Mouse (Mus musculus) lung, embryonic 15.5 days (tissue): Measurements from ENCODE around the gene Hrc. TPM values are rescaled to one million over a fixed set of nuclear protein-coding genes. Genes with fewer than 3 reads are reported as not detected.
A peak's percentile ranks its signal among the peaks of the same experiment; 100 is the strongest.

ENCODE experiments used
- ATAC-seq: fragments of 200-750 bp; cut with Nextera tagmentation; 2 replicates; pipeline ENCODE4 v1.8.0; 2017; ENCODE audit warnings: moderate number of reproducible peaks, borderline replicate concordance; ENCODE audit not compliant: low FRiP score, low TSS enrichment; ENCODE audit errors: extremely low read depth
- H3K27ac ChIP-seq: fragments of 300-500 bp; sonication (generic); 2 replicates; pipeline ENCODE4 v1.5.1; 2015; ENCODE audit warnings: moderate library complexity, mild to moderate bottlenecking, inconsistent platforms
- H3K27me3 ChIP-seq: fragments of 300-500 bp; sonication (generic); 2 replicates; pipeline ENCODE4 v1.6.1; 2015; ENCODE audit warnings: inconsistent platforms
- H3K36me3 ChIP-seq: fragments of 300-500 bp; sonication (generic); 2 replicates; pipeline ENCODE4 v1.6.1; 2015; ENCODE audit warnings: inconsistent platforms
- H3K4me1 ChIP-seq: fragments of 300-500 bp; sonication (generic); 2 replicates; pipeline ENCODE4 v1.6.1; 2015; ENCODE audit warnings: inconsistent platforms
- H3K4me2 ChIP-seq: fragments of 300-500 bp; sonication (generic); 2 replicates; pipeline ENCODE4 v1.6.1; 2015; ENCODE audit warnings: inconsistent platforms, mild to moderate bottlenecking, moderate library complexity
- H3K4me3 ChIP-seq: fragments of 300-500 bp; sonication (generic); 2 replicates; pipeline ENCODE4 v1.5.1; 2015; ENCODE audit warnings: mild to moderate bottlenecking, inconsistent platforms
- H3K9ac ChIP-seq: fragments of 300-500 bp; sonication (generic); 2 replicates; pipeline ENCODE4 v1.6.1; 2015; ENCODE audit warnings: inconsistent platforms
- H3K9me3 ChIP-seq: fragments of 300-500 bp; sonication (generic); 2 replicates; pipeline ENCODE4 v1.6.1; 2016; ENCODE audit warnings: inconsistent platforms
- WGBS: fragments of 180-500 bp; shearing (Covaris S2); methylation state at CpG from one replicate; pipeline ENCODE4 v1.1.7; 2015; 5-methylcytosine and 5-hydroxymethylcytosine counted together
- polyA plus RNA-seq: library from polyadenylated mRNA; unstranded; fragments of >200 nt; fragmentation: Nextera tagmentation; extraction: Ambion mirVana; gene quantifications from 2 replicates; pipeline ENCODE4 v1.2.1, GENCODE M21; 2015

Gene Hrc
- 1.7 and 2.3 TPM in 2 replicates for polyA plus RNA-seq

DNA sequence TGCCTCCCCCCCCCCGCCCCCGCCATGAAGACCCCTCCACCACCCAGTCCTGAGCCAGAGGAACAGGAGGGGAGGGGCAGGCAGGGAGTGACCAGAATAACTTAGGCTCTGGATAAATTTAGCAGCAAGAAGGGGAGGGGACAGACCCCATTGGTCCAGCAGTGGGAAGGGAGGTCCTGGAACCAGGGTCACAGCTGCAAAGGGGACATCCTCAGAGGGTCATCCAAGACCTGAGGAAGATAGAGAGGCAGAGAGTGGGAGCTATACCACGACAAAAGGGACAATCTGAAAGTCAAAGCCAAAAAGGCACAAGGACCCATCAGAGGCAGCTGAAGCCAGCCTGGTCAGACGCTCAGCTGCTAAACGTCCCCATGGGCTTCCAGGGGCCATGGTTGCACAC, at the start of gene Hrc:
TSS of gene Hrc (plus strand) at position 235 of the 400 bp plus-strand sequence.
- Histone ChIP-seq H3K27ac (peak within 1 kb of the TSS; percentile 94; the same call in 1 of the 2 replicates), H3K9ac (no peak within 1 kb of the TSS), H3K36me3 (no peaks in the 10 kb centered on the region), H3K4me1 (peaks cover 55% of the 10 kb centered on the region), H3K9me3 (no peaks in the 10 kb centered on the region), H3K27me3 (no peaks in the 10 kb centered on the region), H3K4me3 (no peak within 1 kb of the TSS), H3K4me2 (peak within 1 kb of the TSS; percentile 85; the same call in 1 of the 2 replicates)
- ATAC-seq, result no peak
- WGBS, result 24% methylated on average over 5 of the region's 5 CpGs

DNA sequence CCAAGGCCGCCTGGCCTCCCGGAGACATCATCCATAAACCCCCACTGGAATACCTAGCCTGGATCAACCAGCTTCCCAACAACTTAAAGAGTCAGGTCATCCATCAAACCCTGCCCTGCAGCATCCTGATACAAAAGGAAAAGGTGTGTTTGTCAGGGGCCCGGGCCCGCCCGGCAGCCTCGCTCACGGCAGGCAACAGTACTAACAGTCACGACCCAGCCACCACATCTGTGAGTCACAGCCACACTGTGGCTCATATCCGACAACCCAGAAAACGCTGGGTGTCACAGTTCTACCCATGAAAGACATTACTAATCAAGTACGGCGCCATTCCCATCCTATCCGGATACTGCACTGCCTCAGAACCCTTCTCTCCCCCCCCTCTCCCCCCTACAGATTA, 48.6 kb upstream of the Hrc start:
- no peaks in the 10 kb centered on the region for H3K27me3 ChIP-seq
- no peak overlapping the region for H3K9ac ChIP-seq
- 66% methylated on average over 13 of the region's 13 CpGs for WGBS
- no peak overlapping the region for H3K4me3 ChIP-seq
- no peak for ATAC-seq
- no peaks in the 10 kb centered on the region for H3K9me3 ChIP-seq
- no peak overlapping the region for H3K27ac ChIP-seq
- no peak overlapping the region for H3K4me2 ChIP-seq
- H3K36me3 ChIP-seq, result no peaks in the 10 kb centered on the region
- no peaks in the 10 kb centered on the region for H3K4me1 ChIP-seq

DNA sequence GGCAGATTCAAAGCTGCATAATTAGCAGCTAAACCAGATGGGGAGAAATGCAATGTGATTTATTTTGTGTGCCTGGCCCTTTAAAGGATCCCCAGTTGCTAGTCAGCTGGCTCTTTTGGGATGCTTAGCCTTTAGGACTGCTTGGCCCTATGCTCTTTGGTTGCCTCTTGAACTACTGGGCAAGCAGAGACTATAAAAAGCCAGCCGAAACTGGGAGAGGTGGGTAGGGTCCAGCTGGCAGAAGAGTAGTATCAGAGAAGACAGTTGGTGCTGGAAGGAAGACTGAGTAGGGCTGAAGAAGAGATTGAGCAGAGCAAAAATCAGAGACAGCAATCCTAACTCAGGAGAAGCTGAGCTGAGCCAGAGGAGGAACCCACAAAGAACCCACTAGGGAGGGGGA, 38.5 kb upstream of the Hrc start:
- H3K27me3 ChIP-seq, result no peaks in the 10 kb centered on the region
- WGBS, result 77% methylated on average over 1 of the region's 1 CpGs
- no peak overlapping the region for H3K4me3 ChIP-seq
- H3K4me2 ChIP-seq, result no peak overlapping the region
- no peak overlapping the region for H3K27ac ChIP-seq
- H3K9ac ChIP-seq, result no peak overlapping the region
- no peaks in the 10 kb centered on the region for H3K9me3 ChIP-seq
- no peaks in the 10 kb centered on the region for H3K36me3 ChIP-seq
- H3K4me1 ChIP-seq, result peaks cover 5% of the 10 kb centered on the region; the same call in 1 of the 2 replicates
- no peak for ATAC-seq

DNA sequence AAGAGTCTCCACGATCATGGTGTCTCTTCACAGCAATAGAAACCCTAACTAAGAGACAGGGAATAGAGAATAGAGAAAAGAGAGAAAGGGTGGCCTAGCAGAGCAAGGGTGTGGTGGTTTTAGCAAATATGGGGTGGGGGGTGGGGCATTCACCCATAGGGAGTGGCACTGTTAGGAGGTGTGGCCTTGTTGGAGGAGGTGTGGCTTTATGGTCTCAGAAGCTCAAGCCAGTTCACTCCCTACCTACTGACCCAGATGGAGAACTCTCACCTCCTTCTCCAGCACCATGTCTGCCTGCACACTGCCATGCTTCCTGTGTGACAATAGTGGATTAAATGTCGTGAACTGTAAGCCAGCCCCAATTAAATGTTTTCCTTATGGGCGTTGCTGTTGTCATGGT, 37.5 kb upstream of the Hrc start:
- Histone ChIP-seq H3K4me3 (no peak overlapping the region), H3K27me3 (no peaks in the 10 kb centered on the region), H3K36me3 (no peaks in the 10 kb centered on the region), H3K4me2 (no peak overlapping the region), H3K9ac (no peak overlapping the region), H3K27ac (no peak overlapping the region), H3K4me1 (peaks cover 5% of the 10 kb centered on the region; the same call in 1 of the 2 replicates), H3K9me3 (no peaks in the 10 kb centered on the region)
- ATAC-seq, result no peak
- WGBS, result 56% methylated on average over 3 of the region's 3 CpGs

DNA sequence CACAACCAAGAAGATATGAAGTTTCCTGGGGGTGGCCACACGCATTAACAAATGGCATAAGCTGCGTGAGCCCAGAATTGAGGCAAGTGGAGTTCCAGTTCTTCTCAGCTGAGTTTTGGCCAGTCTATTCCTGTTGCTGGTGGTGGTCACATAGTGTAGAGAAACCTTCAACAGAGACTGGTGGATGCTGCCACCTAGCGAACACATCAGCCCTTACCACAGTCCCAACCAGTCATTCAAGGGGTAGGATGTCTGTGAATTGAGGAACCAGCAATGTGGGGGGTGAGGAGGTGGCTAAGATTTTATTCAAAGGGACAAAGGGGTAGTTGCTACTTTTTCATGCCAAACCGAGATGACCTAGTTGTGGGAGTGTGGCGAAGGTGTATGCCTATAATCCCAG, 35.3 kb upstream of the Hrc start:
- no peak overlapping the region for H3K27ac ChIP-seq
- peaks cover 8% of the 10 kb centered on the region; the same call in 1 of the 2 replicates for H3K4me1 ChIP-seq
- 11% methylated on average over 5 of the region's 5 CpGs for WGBS
- peak; percentile 85; the same call in 1 of the 2 replicates for ATAC-seq
- no peak overlapping the region for H3K4me3 ChIP-seq
- H3K9ac ChIP-seq, result no peak overlapping the region
- H3K36me3 ChIP-seq, result no peaks in the 10 kb centered on the region
- no peaks in the 10 kb centered on the region for H3K27me3 ChIP-seq
- H3K9me3 ChIP-seq, result no peaks in the 10 kb centered on the region
- no peak overlapping the region for H3K4me2 ChIP-seq

DNA sequence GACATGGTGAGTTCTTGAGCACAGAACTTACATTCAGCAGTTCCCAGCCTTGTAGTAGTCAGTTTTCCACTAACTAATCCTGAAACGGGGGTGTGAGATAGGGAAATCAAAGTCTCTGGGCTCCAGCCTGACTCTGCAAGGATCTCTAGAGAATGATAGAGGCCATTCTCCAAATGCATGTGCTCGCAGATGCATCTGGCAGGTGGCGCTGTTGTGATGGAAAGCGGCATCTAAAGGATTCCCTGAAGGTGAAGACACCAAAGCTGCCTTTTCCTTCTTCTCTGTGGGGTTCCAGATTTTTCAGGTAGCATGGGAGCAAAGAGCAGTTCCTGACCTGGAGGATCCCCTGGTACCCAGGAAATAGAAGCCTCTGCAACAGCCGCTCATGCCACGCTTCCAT, 34.8 kb upstream of the Hrc start:
- Histone ChIP-seq H3K27me3 (no peaks in the 10 kb centered on the region), H3K9me3 (no peaks in the 10 kb centered on the region), H3K4me2 (no peak overlapping the region), H3K36me3 (no peaks in the 10 kb centered on the region), H3K9ac (no peak overlapping the region), H3K4me3 (no peak overlapping the region), H3K4me1 (peaks cover 13% of the 10 kb centered on the region), H3K27ac (no peak overlapping the region)
- WGBS, result 14% methylated on average over 6 of the region's 6 CpGs
- ATAC-seq, result no peak

DNA sequence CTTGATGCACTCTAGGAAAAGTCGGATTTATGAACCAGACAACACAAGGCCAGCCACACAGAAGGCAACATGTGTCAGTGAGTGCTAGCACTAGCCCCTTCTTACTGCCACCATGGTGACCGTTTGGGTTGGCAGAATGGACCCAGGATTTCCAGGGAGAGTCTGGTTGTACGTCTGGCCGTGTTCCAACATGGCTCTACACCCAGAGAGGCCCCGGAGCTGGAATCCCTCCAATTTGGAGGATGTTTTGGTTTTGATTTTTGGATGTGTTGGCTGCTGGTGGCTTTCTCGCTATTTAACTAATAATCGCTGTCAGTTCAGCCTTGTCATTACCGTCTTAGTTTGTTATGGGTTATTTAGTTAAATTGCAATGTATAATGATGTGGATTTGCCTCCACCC, 32.5 kb upstream of the Hrc start:
- Histone ChIP-seq H3K4me1 (peaks cover 16% of the 10 kb centered on the region), H3K27me3 (no peaks in the 10 kb centered on the region)

DNA sequence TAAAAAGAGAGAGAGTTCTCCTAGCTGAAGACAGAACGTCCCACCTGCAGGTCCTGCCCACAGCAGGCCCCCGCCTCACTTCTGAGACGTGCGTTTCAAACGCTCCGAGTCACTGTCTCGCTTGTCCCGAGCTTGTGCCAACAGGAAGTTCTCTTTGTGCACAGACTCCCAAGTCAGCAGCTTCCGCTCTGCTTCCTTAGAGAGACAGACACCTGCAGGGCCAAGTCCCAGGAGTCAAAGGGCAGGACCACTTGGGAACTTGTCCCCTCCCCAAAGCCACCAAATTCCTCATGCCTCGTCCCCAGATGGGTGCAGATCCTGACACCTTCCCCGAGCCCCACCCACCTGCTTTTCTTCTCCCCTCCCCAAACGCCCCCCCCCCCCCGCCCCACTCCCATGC, 30.2 kb upstream of the Hrc start:
- Histone ChIP-seq H3K4me2 (peak overlapping the region; percentile 39), H3K4me1 (peaks cover 15% of the 10 kb centered on the region), H3K27me3 (no peaks in the 10 kb centered on the region), H3K4me3 (no peak overlapping the region), H3K9ac (no peak overlapping the region), H3K36me3 (no peaks in the 10 kb centered on the region), H3K27ac (no peak overlapping the region), H3K9me3 (no peaks in the 10 kb centered on the region)
- 22% methylated on average over 12 of the region's 13 CpGs for WGBS
- ATAC-seq, result no peak; the same call in 1 of the 2 replicates

More for the DNA sequence above, 32.5 kb upstream of the Hrc start:
- no peak for ATAC-seq
- WGBS, result 44% methylated on average over 8 of the region's 8 CpGs
- H3K9ac ChIP-seq, result no peak overlapping the region
- no peak overlapping the region for H3K4me2 ChIP-seq
- H3K27ac ChIP-seq, result no peak overlapping the region
- H3K4me3 ChIP-seq, result no peak overlapping the region
- no peaks in the 10 kb centered on the region for H3K9me3 ChIP-seq
- H3K36me3 ChIP-seq, result no peaks in the 10 kb centered on the region

DNA sequence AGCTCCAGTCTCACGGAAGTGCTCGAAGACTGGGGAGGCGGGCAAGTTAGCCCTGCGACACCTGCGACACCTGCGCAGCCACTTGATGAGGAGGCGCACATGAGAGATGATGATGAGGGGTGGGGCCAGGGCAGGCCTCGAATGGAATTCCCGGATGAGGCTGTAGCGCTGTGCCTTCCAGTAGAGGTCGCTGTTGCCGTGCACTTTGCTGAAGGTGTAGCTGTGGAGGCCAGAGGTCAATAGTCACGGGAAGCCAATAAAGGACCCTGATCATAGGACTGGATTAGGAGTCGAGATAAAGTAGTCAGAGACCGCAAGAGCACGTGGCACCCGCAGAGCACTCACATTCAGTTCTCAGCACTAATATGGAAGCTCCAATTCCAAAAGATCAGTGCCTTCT, 29.8 kb upstream of the Hrc start:
- Histone ChIP-seq H3K4me1 (peaks cover 11% of the 10 kb centered on the region), H3K36me3 (no peaks in the 10 kb centered on the region), H3K4me2 (peak overlapping the region; percentile 39), H3K9me3 (no peaks in the 10 kb centered on the region), H3K27me3 (no peaks in the 10 kb centered on the region), H3K9ac (no peak overlapping the region), H3K4me3 (no peak overlapping the region), H3K27ac (no peak overlapping the region)
- WGBS, result 11% methylated on average over 17 of the region's 17 CpGs
- peak; percentile 61 for ATAC-seq

DNA sequence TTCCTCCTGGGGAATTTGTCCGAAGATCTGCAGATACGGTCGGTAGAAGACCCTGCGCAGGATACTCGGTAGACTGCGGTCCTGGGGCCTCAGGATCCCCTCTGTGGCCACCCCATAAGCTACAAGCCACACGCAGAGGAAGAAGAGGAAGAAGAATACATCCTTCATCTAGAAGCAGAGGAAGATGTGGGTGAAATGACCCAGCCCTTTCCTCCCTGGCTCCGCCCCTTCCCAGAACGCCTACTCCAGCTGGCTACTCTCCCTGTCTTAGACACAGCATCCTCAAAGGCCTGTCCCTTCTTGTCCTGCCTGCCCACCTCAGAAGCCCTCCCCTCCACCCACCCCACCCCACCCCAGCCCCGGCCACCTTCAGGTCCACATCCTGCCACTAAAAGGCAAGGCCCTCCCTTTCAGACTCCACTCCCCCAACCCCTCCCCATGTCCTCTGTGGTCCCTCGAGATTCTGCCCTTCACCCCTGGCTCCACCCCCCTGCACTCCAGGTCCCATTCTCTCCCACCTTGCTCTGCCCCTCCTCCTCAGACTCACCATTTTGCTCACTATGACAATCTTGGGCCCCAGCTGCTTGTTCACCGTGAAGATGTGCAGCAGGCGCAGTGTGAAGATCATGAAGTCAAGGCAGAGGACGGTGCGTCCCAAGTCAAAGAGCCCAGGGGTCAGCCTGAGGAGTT, 26.4 kb upstream of the Hrc start:
- ATAC-seq, result no peak
- Histone ChIP-seq H3K4me3 (no peak overlapping the region), H3K9ac (no peak overlapping the region), H3K4me1 (peaks cover 17% of the 10 kb centered on the region), H3K27ac (no peak overlapping the region), H3K4me2 (no peak overlapping the region), H3K27me3 (no peaks in the 10 kb centered on the region), H3K36me3 (no peaks in the 10 kb centered on the region), H3K9me3 (no peaks in the 10 kb centered on the region)
- WGBS, result 71% methylated on average over 15 of the region's 15 CpGs

DNA sequence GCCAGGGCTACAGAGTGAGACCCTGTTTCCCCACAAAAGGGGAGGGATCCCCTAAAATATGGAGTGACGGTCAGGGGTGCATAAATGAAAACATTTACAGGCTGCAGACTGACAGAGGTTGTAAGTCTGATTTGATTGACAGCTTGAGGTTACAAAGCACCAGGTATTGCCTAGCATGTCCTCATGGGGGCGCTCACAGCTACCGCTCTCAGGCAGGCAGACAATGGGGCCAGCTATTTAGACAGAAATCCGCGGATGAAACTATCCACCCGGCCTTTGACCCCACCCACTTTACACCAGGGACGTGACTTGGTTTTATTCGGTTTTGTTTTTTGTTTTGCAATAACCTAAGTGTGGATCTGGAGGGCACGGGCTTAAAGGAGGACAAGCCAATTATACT, 25.6 kb upstream of the Hrc start:
- H3K9me3 ChIP-seq, result no peaks in the 10 kb centered on the region
- ATAC-seq, result no peak
- WGBS, result 21% methylated on average over 9 of the region's 9 CpGs

DNA sequence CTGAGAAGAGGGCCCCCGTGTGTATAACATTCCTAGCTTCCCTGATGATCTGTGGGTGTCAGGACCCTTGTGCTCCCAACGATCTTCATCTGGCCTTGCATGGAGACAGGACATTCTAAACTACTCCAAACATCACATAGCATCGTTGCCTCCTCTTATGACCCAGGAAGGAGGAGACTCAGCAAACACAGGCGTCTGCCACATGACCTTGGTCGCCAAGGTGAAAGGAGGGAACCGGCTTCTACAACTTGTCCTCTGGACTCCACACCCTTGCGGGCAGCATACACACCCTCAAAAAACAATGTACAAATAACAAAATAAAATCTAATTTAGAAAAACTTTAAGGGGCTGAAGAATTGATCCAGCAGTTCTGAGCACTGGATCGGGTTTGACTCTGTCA, 23.1 kb upstream of the Hrc start:
- Histone ChIP-seq H3K9ac (no peak overlapping the region), H3K27me3 (no peaks in the 10 kb centered on the region), H3K4me2 (no peak overlapping the region), H3K4me1 (peaks cover 10% of the 10 kb centered on the region), H3K27ac (no peak overlapping the region), H3K36me3 (0 out of 2 replicates have a peak, but pooled peaks cover 12% of the 10 kb centered on the region), H3K4me3 (no peak overlapping the region), H3K9me3 (no peaks in the 10 kb centered on the region)
- ATAC-seq, result no peak
- WGBS, result 26% methylated on average over 8 of the region's 8 CpGs

More for the DNA sequence above, 25.6 kb upstream of the Hrc start:
- Histone ChIP-seq H3K27me3 (no peaks in the 10 kb centered on the region), H3K9ac (no peak overlapping the region), H3K4me1 (peaks cover 17% of the 10 kb centered on the region), H3K27ac (no peak overlapping the region), H3K4me2 (no peak overlapping the region), H3K4me3 (no peak overlapping the region), H3K36me3 (0 out of 2 replicates have a peak, but pooled peaks cover 2% of the 10 kb centered on the region)
